Mouse (Mus musculus): ENCODE data around the gene Cldnd1. TPM values are rescaled to one million over a fixed set of nuclear protein-coding genes. Genes with fewer than 3 reads are reported as not detected.

Cldnd1 gene
- polyA plus RNA-seq, 1 experiment from 2014 or later: 134 TPM

DNA sequence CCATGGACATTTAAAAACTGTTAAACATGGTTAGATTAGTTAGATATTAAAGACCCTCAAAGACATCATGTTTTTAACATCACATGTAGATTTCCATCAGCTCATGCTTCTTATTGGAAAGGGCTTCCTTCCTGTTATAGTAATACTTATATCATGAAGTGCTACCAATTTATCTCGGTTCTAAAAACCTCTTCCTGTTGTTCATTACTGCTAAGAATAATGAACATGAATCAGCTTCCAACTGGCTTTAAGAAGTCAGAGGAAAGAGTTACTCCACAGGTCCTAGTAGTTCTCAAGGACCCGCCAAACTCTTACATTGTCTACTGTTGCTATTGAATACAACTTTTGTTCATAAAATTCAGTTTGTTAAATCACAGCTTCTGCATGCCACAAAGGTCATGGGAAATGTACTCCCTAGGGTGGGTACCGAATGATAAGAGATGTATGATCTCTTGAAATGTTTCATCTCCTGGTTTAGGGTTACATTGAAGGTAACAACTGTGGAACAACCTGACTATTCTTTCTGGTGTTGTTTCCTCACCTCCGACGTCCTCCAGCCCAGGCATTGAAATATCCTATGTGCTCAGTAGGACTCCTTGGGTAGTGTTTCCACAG lies 38.0 kb upstream of the Cldnd1 start:
- no peaks in the 10 kb centered on the region for H3K4me1 ChIP-seq (ENCODE audit: control insufficient read depth, insufficient read depth, low read length)
- no peak overlapping the region for H3K9ac ChIP-seq (ENCODE audit: low read length)
- H3K4me2 ChIP-seq (ENCODE audit: low read length): no peak overlapping the region
- H3K4me3 ChIP-seq (ENCODE audit: low read depth, low read length): no peak overlapping the region
- DNase-seq (ENCODE audit: low spot score) (no peak), ATAC-seq (no peak)
- no peaks in the 10 kb centered on the region for H3K9me3 ChIP-seq (replicated peaks; ENCODE audit: control insufficient read depth, low read length)
- H3K27ac ChIP-seq (ENCODE audit: low read depth, low read length): no peak overlapping the region
- no peaks in the 10 kb centered on the region for H3K36me3 ChIP-seq (ENCODE audit: control insufficient read depth, insufficient read depth, low read length)
- 89% methylated on average over 5 of the region's 5 CpGs for WGBS
- no peaks in the 10 kb centered on the region for H3K27me3 ChIP-seq (replicated peaks; ENCODE audit: control insufficient read depth, insufficient read depth, low read length)

DNA sequence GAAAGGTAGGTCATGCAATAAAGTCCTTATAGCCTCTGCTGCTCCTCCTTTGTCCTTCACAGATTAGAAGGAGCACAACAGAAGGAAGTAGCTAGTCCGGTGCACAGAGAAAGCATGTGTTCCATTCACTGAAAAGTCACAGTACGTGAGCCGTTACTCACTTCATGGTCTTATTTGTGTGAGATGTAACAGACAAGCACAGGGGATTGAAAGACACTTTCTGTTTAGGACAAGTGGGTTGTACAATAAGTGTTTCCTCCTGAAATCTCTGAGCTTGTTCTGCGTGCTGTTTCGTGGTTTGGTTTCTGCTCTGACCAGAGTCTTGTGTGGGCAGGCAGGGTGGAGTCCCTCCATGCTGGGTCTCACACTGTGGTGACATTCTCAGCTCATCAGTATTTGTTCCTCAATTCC lies 37.4 kb upstream of the Cldnd1 start:
- no peak overlapping the region for H3K9ac ChIP-seq (ENCODE audit: low read length)
- H3K4me1 ChIP-seq (ENCODE audit: control insufficient read depth, insufficient read depth, low read length): no peaks in the 10 kb centered on the region
- 85% methylated on average over 5 of the region's 5 CpGs for WGBS
- no peak overlapping the region for H3K4me3 ChIP-seq (ENCODE audit: low read depth, low read length)
- H3K36me3 ChIP-seq (ENCODE audit: control insufficient read depth, insufficient read depth, low read length): no peaks in the 10 kb centered on the region
- H3K27ac ChIP-seq (ENCODE audit: low read depth, low read length): no peak overlapping the region
- ATAC-seq: no peak
- H3K9me3 ChIP-seq (replicated peaks; ENCODE audit: control insufficient read depth, low read length): no peaks in the 10 kb centered on the region
- H3K27me3 ChIP-seq (replicated peaks; ENCODE audit: control insufficient read depth, insufficient read depth, low read length): no peaks in the 10 kb centered on the region
- H3K4me2 ChIP-seq (ENCODE audit: low read length): no peak overlapping the region
- no peak for DNase-seq (ENCODE audit: low spot score)

DNA sequence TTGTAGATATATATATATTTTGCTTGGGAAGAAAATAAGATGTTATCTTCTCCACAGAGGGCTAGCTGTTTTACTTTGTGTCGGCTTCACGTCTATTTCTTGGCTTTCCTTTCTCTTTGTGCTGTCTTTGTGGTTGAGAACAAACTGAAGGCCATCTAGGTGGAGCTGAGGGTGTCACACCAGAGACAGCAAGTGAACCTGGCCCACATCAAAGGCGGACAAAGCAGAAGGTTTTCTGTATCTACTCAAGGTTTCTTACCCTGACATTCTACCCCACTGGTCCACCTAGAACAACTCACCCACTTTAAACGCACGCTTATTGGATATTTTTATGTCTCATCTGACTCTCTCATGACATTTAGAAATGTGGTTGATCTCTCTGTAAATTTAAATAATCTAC lies 33.6 kb upstream of the Cldnd1 start:
- ATAC-seq: no peak

DNA sequence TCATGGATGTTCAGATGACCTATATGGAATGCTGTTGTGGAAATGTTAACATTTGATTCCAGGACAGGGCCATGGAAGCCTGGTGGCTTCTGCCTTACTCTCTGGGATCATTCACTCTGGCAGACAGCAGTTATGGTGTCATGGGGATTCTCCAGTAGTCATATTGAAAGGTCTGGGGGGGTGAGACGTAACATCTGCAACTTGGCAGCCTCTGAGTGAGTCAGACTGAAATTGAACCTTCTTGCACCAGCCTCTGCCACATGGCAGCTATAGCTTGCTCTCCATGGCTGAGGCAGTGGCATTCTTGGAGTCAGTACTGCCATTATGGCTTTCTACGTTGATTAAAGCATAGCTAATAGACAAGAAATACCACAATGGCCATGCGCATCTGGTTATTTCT lies 30.9 kb upstream of the Cldnd1 start:
- Histone ChIP-seq H3K27me3 (replicated peaks; ENCODE audit: control insufficient read depth, insufficient read depth, low read length) (no peaks in the 10 kb centered on the region), H3K36me3 (ENCODE audit: control insufficient read depth, insufficient read depth, low read length) (no peaks in the 10 kb centered on the region), H3K27ac (ENCODE audit: low read depth, low read length) (no peak overlapping the region), H3K9me3 (replicated peaks; ENCODE audit: control insufficient read depth, low read length) (no peaks in the 10 kb centered on the region), H3K4me3 (ENCODE audit: low read depth, low read length) (no peak overlapping the region), H3K4me2 (ENCODE audit: low read length) (no peak overlapping the region), H3K9ac (ENCODE audit: low read length) (no peak overlapping the region), H3K4me1 (ENCODE audit: control insufficient read depth, insufficient read depth, low read length) (no peaks in the 10 kb centered on the region)
- 87% methylated on average over 3 of the region's 3 CpGs for WGBS
- DNase-seq (ENCODE audit: low spot score) (no peak), ATAC-seq (no peak)

More for the DNA sequence above, 33.6 kb upstream of the Cldnd1 start:
- no peaks in the 10 kb centered on the region for H3K27me3 ChIP-seq (replicated peaks; ENCODE audit: control insufficient read depth, insufficient read depth, low read length)
- DNase-seq (ENCODE audit: low spot score): no peak
- no peaks in the 10 kb centered on the region for H3K4me1 ChIP-seq (ENCODE audit: control insufficient read depth, insufficient read depth, low read length)
- no peak overlapping the region for H3K27ac ChIP-seq (ENCODE audit: low read depth, low read length)
- no peaks in the 10 kb centered on the region for H3K9me3 ChIP-seq (replicated peaks; ENCODE audit: control insufficient read depth, low read length)
- H3K36me3 ChIP-seq (ENCODE audit: control insufficient read depth, insufficient read depth, low read length): no peaks in the 10 kb centered on the region
- 91% methylated on average over 5 of the region's 5 CpGs for WGBS
- H3K4me3 ChIP-seq (ENCODE audit: low read depth, low read length): no peak overlapping the region
- H3K9ac ChIP-seq (ENCODE audit: low read length): no peak overlapping the region
- no peak overlapping the region for H3K4me2 ChIP-seq (ENCODE audit: low read length)

DNA sequence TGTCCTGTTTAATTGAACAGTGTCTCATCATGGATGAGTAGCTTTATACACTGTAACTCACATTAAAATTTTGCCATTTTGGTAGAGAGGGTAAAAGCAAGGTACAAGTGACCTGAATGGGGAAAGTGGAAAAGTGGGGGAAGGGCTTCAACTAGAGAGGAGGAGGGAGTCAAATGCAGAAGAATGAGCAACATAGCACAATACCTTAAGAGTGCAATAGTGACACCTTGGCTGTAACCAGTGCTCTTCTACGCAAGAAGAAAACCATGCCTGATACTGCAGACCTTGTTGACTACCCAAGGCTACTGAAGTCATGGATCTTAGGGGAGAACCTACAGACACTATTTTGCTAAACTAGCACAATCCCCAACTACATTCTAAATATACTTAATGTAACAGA lies 30.4 kb upstream of the Cldnd1 start:
- Histone ChIP-seq H3K4me2 (ENCODE audit: low read length) (no peak overlapping the region), H3K27me3 (replicated peaks; ENCODE audit: control insufficient read depth, insufficient read depth, low read length) (no peaks in the 10 kb centered on the region), H3K27ac (ENCODE audit: low read depth, low read length) (no peak overlapping the region), H3K9me3 (replicated peaks; ENCODE audit: control insufficient read depth, low read length) (no peaks in the 10 kb centered on the region), H3K4me1 (ENCODE audit: control insufficient read depth, insufficient read depth, low read length) (no peaks in the 10 kb centered on the region), H3K36me3 (ENCODE audit: control insufficient read depth, insufficient read depth, low read length) (no peaks in the 10 kb centered on the region), H3K4me3 (ENCODE audit: low read depth, low read length) (no peak overlapping the region), H3K9ac (ENCODE audit: low read length) (no peak overlapping the region)
- WGBS: 100% methylated on average over 1 of the region's 1 CpGs
- ATAC-seq: no peak
- no peak for DNase-seq (ENCODE audit: low spot score)

DNA sequence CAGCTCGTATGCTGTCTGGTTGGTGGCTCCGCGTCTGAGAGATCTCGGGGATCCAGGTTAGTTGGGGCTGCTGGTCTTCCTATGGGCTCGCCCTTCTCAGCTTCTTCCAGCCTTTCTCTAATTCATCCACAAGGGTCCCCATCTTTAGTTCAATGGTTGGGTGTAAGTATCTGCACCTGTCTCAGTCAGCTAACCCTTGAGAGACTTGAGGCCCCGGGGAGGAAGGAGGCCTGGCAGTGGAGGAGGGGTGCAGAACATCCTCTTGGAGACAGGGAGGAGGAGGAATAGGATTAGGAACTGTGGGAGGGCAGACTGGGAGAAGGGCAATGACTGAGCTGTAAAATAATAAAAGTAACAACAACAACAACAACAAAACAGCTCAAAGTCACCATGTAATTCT lies 27.5 kb upstream of the Cldnd1 start:
- no peak overlapping the region for H3K27ac ChIP-seq (ENCODE audit: low read depth, low read length)
- no peaks in the 10 kb centered on the region for H3K36me3 ChIP-seq (ENCODE audit: control insufficient read depth, insufficient read depth, low read length)
- no peaks in the 10 kb centered on the region for H3K27me3 ChIP-seq (replicated peaks; ENCODE audit: control insufficient read depth, insufficient read depth, low read length)
- H3K9ac ChIP-seq (ENCODE audit: low read length): no peak overlapping the region
- no peaks in the 10 kb centered on the region for H3K4me1 ChIP-seq (ENCODE audit: control insufficient read depth, insufficient read depth, low read length)
- no peak overlapping the region for H3K4me2 ChIP-seq (ENCODE audit: low read length)
- H3K9me3 ChIP-seq (replicated peaks; ENCODE audit: control insufficient read depth, low read length): no peaks in the 10 kb centered on the region
- H3K4me3 ChIP-seq (ENCODE audit: low read depth, low read length): no peak overlapping the region
- WGBS: 77% methylated on average over 6 of the region's 6 CpGs
- ATAC-seq (no peak), DNase-seq (ENCODE audit: low spot score) (no peak)

DNA sequence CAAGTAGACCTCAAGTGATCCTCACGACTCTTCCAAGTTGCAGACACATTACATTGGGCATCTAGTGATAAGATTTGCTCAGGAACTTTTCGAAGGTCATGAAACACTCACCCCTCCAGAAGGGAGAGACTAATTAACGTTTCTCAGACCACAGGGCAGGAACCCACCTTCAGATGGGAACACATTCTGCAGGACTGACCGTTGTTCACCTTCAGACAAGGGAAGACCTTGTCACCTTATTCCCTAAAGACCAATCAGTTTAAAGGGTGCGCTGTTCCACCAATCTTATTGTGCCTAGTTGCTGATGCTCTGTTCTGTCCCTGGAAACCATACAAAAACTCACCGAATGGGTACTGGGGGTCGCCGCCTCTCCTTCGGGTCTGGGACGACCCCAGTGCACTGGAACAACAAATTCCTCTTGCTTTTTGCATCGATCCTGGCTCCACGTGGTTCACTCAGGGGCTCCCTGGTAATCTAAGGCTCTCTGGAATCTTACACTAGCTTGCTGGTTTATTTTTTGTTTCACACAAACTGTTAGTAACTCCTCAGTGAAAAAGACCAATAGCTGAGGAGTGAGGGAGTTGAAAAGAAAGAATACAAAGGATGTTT lies 26.8 kb upstream of the Cldnd1 start:
- H3K4me1 ChIP-seq (ENCODE audit: control insufficient read depth, insufficient read depth, low read length): no peaks in the 10 kb centered on the region
- 88% methylated on average over 12 of the region's 12 CpGs for WGBS
- H3K36me3 ChIP-seq (ENCODE audit: control insufficient read depth, insufficient read depth, low read length): no peaks in the 10 kb centered on the region
- H3K27me3 ChIP-seq (replicated peaks; ENCODE audit: control insufficient read depth, insufficient read depth, low read length): no peaks in the 10 kb centered on the region
- no peak overlapping the region for H3K4me2 ChIP-seq (ENCODE audit: low read length)
- no peak for DNase-seq (ENCODE audit: low spot score)
- ATAC-seq: no peak
- H3K27ac ChIP-seq (ENCODE audit: low read depth, low read length): no peak overlapping the region
- H3K4me3 ChIP-seq (ENCODE audit: low read depth, low read length): no peak overlapping the region
- no peak overlapping the region for H3K9ac ChIP-seq (ENCODE audit: low read length)
- H3K9me3 ChIP-seq (replicated peaks; ENCODE audit: control insufficient read depth, low read length): no peaks in the 10 kb centered on the region

DNA sequence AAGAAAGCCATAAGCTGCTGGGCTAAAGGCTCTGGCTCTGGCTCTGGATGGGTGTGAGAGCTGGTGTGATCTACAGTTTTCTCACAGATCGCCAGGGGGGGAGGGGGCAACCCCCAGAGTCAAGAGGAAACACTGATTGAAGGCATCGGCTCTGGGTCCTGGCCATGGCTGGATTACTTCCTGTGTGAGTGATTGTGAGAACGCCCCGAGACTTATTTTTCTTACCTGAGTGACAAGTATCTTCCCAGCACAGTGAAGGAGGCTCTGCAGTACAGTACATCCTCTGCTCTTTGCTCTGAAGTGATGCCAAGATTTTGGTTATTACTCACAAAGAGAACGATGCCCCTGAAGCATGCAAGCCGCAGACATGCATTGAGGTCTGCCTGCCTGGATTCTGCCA lies 25.9 kb upstream of the Cldnd1 start:
- ATAC-seq: no peak
- H3K27ac ChIP-seq (ENCODE audit: low read depth, low read length): no peak overlapping the region
- no peaks in the 10 kb centered on the region for H3K9me3 ChIP-seq (replicated peaks; ENCODE audit: control insufficient read depth, low read length)
- DNase-seq (ENCODE audit: low spot score): no peak
- H3K4me2 ChIP-seq (ENCODE audit: low read length): no peak overlapping the region
- no peaks in the 10 kb centered on the region for H3K36me3 ChIP-seq (ENCODE audit: control insufficient read depth, insufficient read depth, low read length)
- no peak overlapping the region for H3K9ac ChIP-seq (ENCODE audit: low read length)
- no peaks in the 10 kb centered on the region for H3K4me1 ChIP-seq (ENCODE audit: control insufficient read depth, insufficient read depth, low read length)
- WGBS: 86% methylated on average over 6 of the region's 6 CpGs
- H3K27me3 ChIP-seq (replicated peaks; ENCODE audit: control insufficient read depth, insufficient read depth, low read length): no peaks in the 10 kb centered on the region
- no peak overlapping the region for H3K4me3 ChIP-seq (ENCODE audit: low read depth, low read length)

DNA sequence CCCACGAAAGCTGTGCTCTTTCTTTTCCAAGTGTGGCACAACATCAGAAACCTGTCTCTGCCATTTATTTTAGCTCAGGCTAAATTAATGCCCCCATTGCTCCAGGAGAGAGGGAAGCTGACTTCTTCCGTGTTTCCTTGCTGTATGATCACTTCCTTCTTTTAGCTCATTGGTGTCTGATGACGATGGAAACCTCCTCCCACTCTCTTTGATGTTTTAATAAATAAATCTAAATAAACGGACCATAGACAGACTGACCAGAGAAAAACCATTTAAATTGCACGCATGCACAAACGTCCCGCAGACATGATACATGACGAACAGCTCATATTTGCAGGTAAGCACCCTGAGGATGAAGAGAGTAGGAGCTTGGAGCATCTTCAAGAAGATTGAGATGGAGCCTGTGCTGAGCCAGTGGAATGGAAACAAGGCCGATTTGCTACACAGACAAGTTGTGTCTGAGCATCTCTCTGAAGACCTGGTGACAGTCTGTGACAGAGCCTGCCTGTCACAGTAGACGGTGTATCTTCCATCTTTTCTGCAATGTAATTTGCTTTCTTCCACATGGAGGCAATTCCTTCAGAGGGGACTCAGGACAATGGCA lies 25.3 kb upstream of the Cldnd1 start:
- ATAC-seq (no peak), DNase-seq (ENCODE audit: low spot score) (no peak)
- H3K27me3 ChIP-seq (replicated peaks; ENCODE audit: control insufficient read depth, insufficient read depth, low read length): no peaks in the 10 kb centered on the region
- 85% methylated on average over 10 of the region's 10 CpGs for WGBS
- H3K4me3 ChIP-seq (ENCODE audit: low read depth, low read length): no peak overlapping the region
- no peak overlapping the region for H3K4me2 ChIP-seq (ENCODE audit: low read length)
- no peak overlapping the region for H3K9ac ChIP-seq (ENCODE audit: low read length)
- H3K4me1 ChIP-seq (ENCODE audit: control insufficient read depth, insufficient read depth, low read length): no peaks in the 10 kb centered on the region
- H3K36me3 ChIP-seq (ENCODE audit: control insufficient read depth, insufficient read depth, low read length): no peaks in the 10 kb centered on the region
- H3K27ac ChIP-seq (ENCODE audit: low read depth, low read length): no peak overlapping the region
- H3K9me3 ChIP-seq (replicated peaks; ENCODE audit: control insufficient read depth, low read length): no peaks in the 10 kb centered on the region
